In genomic region chr3:148682445-148682994, GRCm38 (mm10) we compare ENCODE assay signal across 18 mouse cellular contexts.
DNase-seq lines count a peak whose midpoint lies in the region; ATAC-seq and TF ChIP-seq lines count a peak whose summit lies in the region.
"Had no signal": no experiment of that assay in that cellular context is flagged by ENCODE, and none has a peak within 500 bp of the region (broad histone marks: within the 10 kb centered on the region; RNA-seq: fewer than 3 reads in every experiment).

No protein-coding gene starts in this region.

- no peak for TF ChIP-seq CTCF in forebrain, postnatal 0 days (IDR thresholded peaks at IDR 0.05; ENCODE audit: low read depth)

- no peak overlapping the region for H3K4me3 ChIP-seq in forebrain, embryonic 15.5 days
- H3K4me3 ChIP-seq in forebrain, embryonic 10.5 days: no peak overlapping the region
- no peak overlapping the region for H3K4me3 ChIP-seq in forebrain, postnatal 0 days (ENCODE audit: low read depth, low read length)
- H3K4me3 ChIP-seq in neural tube, embryonic 15.5 days (replicated peaks): no peak overlapping the region
- H3K4me3 ChIP-seq: embryonic facial prominence, embryonic 13.5 days; heart, embryonic 12.5 days; hindbrain, embryonic 15.5 days had no signal

- 37% methylated on average over 6 of the region's 6 CpGs for WGBS in forebrain, embryonic 15.5 days
- WGBS in forebrain, embryonic 10.5 days: 73% methylated on average over 6 of the region's 6 CpGs
- WGBS in forebrain, postnatal 0 days: 36% methylated on average over 6 of the region's 6 CpGs
- 81% methylated on average over 6 of the region's 6 CpGs for WGBS in neural tube, embryonic 15.5 days

- no peak overlapping the region for H3K9ac ChIP-seq in forebrain, embryonic 15.5 days (replicated peaks)
- no peak overlapping the region for H3K9ac ChIP-seq in forebrain, postnatal 0 days
- H3K9ac ChIP-seq in neural tube, embryonic 15.5 days (replicated peaks): no peak overlapping the region
- H3K9ac ChIP-seq: embryonic facial prominence, embryonic 13.5 days; heart, embryonic 12.5 days; hindbrain, embryonic 15.5 days had no signal

- H3K4me2 ChIP-seq in forebrain, embryonic 15.5 days (replicated peaks): no peak overlapping the region
- H3K4me2 ChIP-seq in forebrain, postnatal 0 days (ENCODE audit: low read depth): no peak overlapping the region
- H3K4me2 ChIP-seq in neural tube, embryonic 15.5 days: no peak overlapping the region
- H3K4me2 ChIP-seq: embryonic facial prominence, embryonic 13.5 days; heart, embryonic 12.5 days; hindbrain, embryonic 15.5 days had no signal

- H3K27ac ChIP-seq in forebrain, embryonic 15.5 days (replicated peaks): no peak overlapping the region
- H3K27ac ChIP-seq in forebrain, embryonic 10.5 days: no peak overlapping the region
- no peak overlapping the region for H3K27ac ChIP-seq in forebrain, postnatal 0 days (ENCODE audit: low read depth, low read length)
- H3K27ac ChIP-seq in neural tube, embryonic 15.5 days (replicated peaks): no peak overlapping the region
- H3K27ac ChIP-seq: embryonic facial prominence, embryonic 13.5 days; hindbrain, embryonic 15.5 days had no signal

- H3K27me3 ChIP-seq in forebrain, embryonic 15.5 days: no peaks in the 10 kb centered on the region
- no peaks in the 10 kb centered on the region for H3K27me3 ChIP-seq in forebrain, embryonic 10.5 days (ENCODE audit: poor library complexity, severe bottlenecking)
- no peaks in the 10 kb centered on the region for H3K27me3 ChIP-seq in forebrain, postnatal 0 days (ENCODE audit: insufficient read depth, low read length)
- H3K27me3 ChIP-seq in neural tube, embryonic 15.5 days (replicated peaks): no peaks in the 10 kb centered on the region
- H3K27me3 ChIP-seq: embryonic facial prominence, embryonic 13.5 days; heart, embryonic 12.5 days; hindbrain, embryonic 15.5 days had no signal

- peaks cover 13% of the 10 kb centered on the region for H3K4me1 ChIP-seq in forebrain, embryonic 15.5 days
- H3K4me1 ChIP-seq in forebrain, embryonic 10.5 days: no peaks in the 10 kb centered on the region
- no peaks in the 10 kb centered on the region for H3K4me1 ChIP-seq in forebrain, postnatal 0 days (ENCODE audit: insufficient read depth)
- H3K4me1 ChIP-seq in neural tube, embryonic 15.5 days: no peaks in the 10 kb centered on the region

- intact Hi-C loops in heart, postnatal 25 days (cut with DNase I): loop anchor here (10.0 kb wide), 1 partner anchor 302 kb away; no protein-coding TSS in a partner anchor

- no peaks in the 10 kb centered on the region for H3K9me3 ChIP-seq in forebrain, embryonic 15.5 days
- H3K9me3 ChIP-seq in forebrain, embryonic 10.5 days: no peaks in the 10 kb centered on the region
- H3K9me3 ChIP-seq in forebrain, postnatal 0 days (ENCODE audit: low read length): no peaks in the 10 kb centered on the region
- H3K9me3 ChIP-seq in neural tube, embryonic 15.5 days (replicated peaks): no peaks in the 10 kb centered on the region
- H3K9me3 ChIP-seq: embryonic facial prominence, embryonic 13.5 days; heart, embryonic 12.5 days; hindbrain, embryonic 15.5 days had no signal

- DNase-seq in forebrain, embryonic 10.5 days (ENCODE audit: extremely low spot score, low spot score): no peak
- DNase-seq in ovary, adult 18-20 months (ENCODE audit: low spot score): peak; percentile 8
- no peak for DNase-seq in ovary, postnatal 10 days (ENCODE audit: low spot score)
- peak; percentile 4 for DNase-seq in forebrain, postnatal 0 days
- DNase-seq in heart, postnatal 25 days (ENCODE audit: low spot score): no peak
- DNase-seq: adrenal gland, postnatal 10 days; cerebellum, adult 11-12 months; cerebellum, adult 9-10 months; cerebellum, postnatal 25 days; gastrocnemius, postnatal 14 days; heart, postnatal 36 days had no signal

- ATAC-seq in forebrain, embryonic 15.5 days (replicated peaks): 0 out of 2 replicates have a peak, but pooled peaks have one; percentile 35
- no peak for ATAC-seq in forebrain, postnatal 0 days
- ATAC-seq in neural tube, embryonic 15.5 days (ENCODE audit: low FRiP score): no peak
- ATAC-seq: inflammation-experienced regulatory T-cells, adult 6 months; intestine, postnatal 0 days had no signal

- no peaks in the 10 kb centered on the region for H3K36me3 ChIP-seq in forebrain, embryonic 15.5 days
- no peaks in the 10 kb centered on the region for H3K36me3 ChIP-seq in forebrain, embryonic 10.5 days (replicated peaks)
- H3K36me3 ChIP-seq in forebrain, postnatal 0 days (ENCODE audit: insufficient read depth): no peaks in the 10 kb centered on the region
- no peaks in the 10 kb centered on the region for H3K36me3 ChIP-seq in neural tube, embryonic 15.5 days
- H3K36me3 ChIP-seq: embryonic facial prominence, embryonic 13.5 days; heart, embryonic 12.5 days; hindbrain, embryonic 15.5 days had no signal

Comparison
In these comparisons a context has a peak if more than half of its experiments do, and no peak if none do; other contexts are left out.
1. DNase-seq: peak in ovary, adult 18-20 months (single experiment) and forebrain, postnatal 0 days (single experiment); none in forebrain, embryonic 10.5 days (single experiment), ovary, postnatal 10 days (single experiment) and heart, postnatal 25 days (single experiment).